Comparison of ENCODE assay signal across 8 mouse cellular contexts in genomic region chr11:46312523-46313035, GRCm38 (mm10). TPM values are rescaled to one million over a fixed set of nuclear protein-coding genes. Genes with fewer than 3 reads are reported as not detected.
A peak's percentile ranks its signal among the peaks of the same experiment; 100 is the strongest.
DNase-seq lines count a peak whose midpoint lies in the region; ATAC-seq and TF ChIP-seq lines count a peak whose summit lies in the region.

Cyfip2 (minus strand) TSS chr11:46312859.

- 0 out of 2 replicates have a peak, but pooled peaks have one; percentile 7 for TF ChIP-seq CTCF in forebrain, postnatal 0 days (IDR thresholded peaks at IDR 0.05; ENCODE audit: low read depth)
- no peak for TF ChIP-seq CTCF in olfactory bulb, adult 2 months (IDR thresholded peaks at IDR 0.05; ENCODE audit: insufficient read depth, low read depth, low read length)

- WGBS in forebrain, postnatal 0 days, result 5% methylated on average over 14 of the region's 14 CpGs
- 11% methylated on average over 14 of the region's 14 CpGs for WGBS in intestine, embryonic 15.5 days
- 8% methylated on average over 14 of the region's 14 CpGs for WGBS in limb, embryonic 13.5 days
- 7% methylated on average over 14 of the region's 14 CpGs for WGBS in olfactory bulb, adult 2 months

- no peaks in the 10 kb centered on the region for H3K36me3 ChIP-seq in forebrain, postnatal 0 days (ENCODE audit: insufficient read depth)
- H3K36me3 ChIP-seq in intestine, embryonic 15.5 days, result no peaks in the 10 kb centered on the region
- no peaks in the 10 kb centered on the region for H3K36me3 ChIP-seq in limb, embryonic 13.5 days

- DNase-seq in cerebellum, adult 8-10 months, result peak; percentile 58
- no peak for DNase-seq in cerebellum, postnatal 25 days
- DNase-seq in adrenal gland, postnatal 36 days, result no peak
- no peak for DNase-seq in forebrain, postnatal 0 days
- DNase-seq in ovary, adult 18-20 months (ENCODE audit: low spot score), result no peak

- peak; percentile 21 for ATAC-seq in forebrain, postnatal 0 days
- ATAC-seq in intestine, embryonic 15.5 days, result peak; percentile 14
- 0 out of 2 replicates have a peak, but pooled peaks have one; percentile 24 for ATAC-seq in limb, embryonic 13.5 days (ENCODE audit: low FRiP score, low read depth)

- peak within 1 kb of the TSS; percentile 83 for H3K4me2 ChIP-seq in forebrain, postnatal 0 days (ENCODE audit: low read depth)
- H3K4me2 ChIP-seq in intestine, embryonic 15.5 days (replicated peaks), result peak within 1 kb of the TSS; percentile 98
- peak within 1 kb of the TSS; percentile 97 for H3K4me2 ChIP-seq in limb, embryonic 13.5 days (replicated peaks)

- no peak for TF ChIP-seq POLR2A in olfactory bulb, adult 2 months (IDR thresholded peaks at IDR 0.05; ENCODE audit: insufficient read depth, low read depth, low read length)

- H3K9ac ChIP-seq in forebrain, postnatal 0 days, result peak within 1 kb of the TSS; percentile 97
- peak within 1 kb of the TSS; percentile 64 for H3K9ac ChIP-seq in intestine, embryonic 15.5 days
- peak within 1 kb of the TSS; percentile 77 for H3K9ac ChIP-seq in limb, embryonic 13.5 days

- H3K4me3 ChIP-seq in forebrain, postnatal 0 days (ENCODE audit: low read depth, low read length), result peak within 1 kb of the TSS; percentile 88
- H3K4me3 ChIP-seq in intestine, embryonic 15.5 days (replicated peaks), result peak within 1 kb of the TSS; percentile 76
- peak within 1 kb of the TSS; percentile 79 for H3K4me3 ChIP-seq in limb, embryonic 13.5 days
- peak within 1 kb of the TSS; percentile 90 for H3K4me3 ChIP-seq in olfactory bulb, adult 2 months (ENCODE audit: insufficient read depth, low read depth, low read length)

- H3K27me3 ChIP-seq in forebrain, postnatal 0 days (ENCODE audit: insufficient read depth, low read length), result no peaks in the 10 kb centered on the region
- no peaks in the 10 kb centered on the region for H3K27me3 ChIP-seq in intestine, embryonic 15.5 days (replicated peaks)
- no peaks in the 10 kb centered on the region; the same call in 1 of the 2 replicates for H3K27me3 ChIP-seq in limb, embryonic 13.5 days

- H3K9me3 ChIP-seq in forebrain, postnatal 0 days (ENCODE audit: low read length), result no peaks in the 10 kb centered on the region
- H3K9me3 ChIP-seq in intestine, embryonic 15.5 days, result no peaks in the 10 kb centered on the region
- no peaks in the 10 kb centered on the region for H3K9me3 ChIP-seq in limb, embryonic 13.5 days

- H3K27ac ChIP-seq in forebrain, postnatal 0 days (ENCODE audit: low read depth, low read length), result peak within 1 kb of the TSS; percentile 92
- peak within 1 kb of the TSS; percentile 38; the same call in 1 of the 2 replicates for H3K27ac ChIP-seq in intestine, embryonic 15.5 days
- no peak within 1 kb of the TSS for H3K27ac ChIP-seq in limb, embryonic 13.5 days
- H3K27ac ChIP-seq in olfactory bulb, adult 2 months (ENCODE audit: insufficient read depth, low read depth, low read length), result peak within 1 kb of the TSS; percentile 60

- H3K4me1 ChIP-seq in forebrain, postnatal 0 days (ENCODE audit: insufficient read depth), result peaks cover 15% of the 10 kb centered on the region
- H3K4me1 ChIP-seq in intestine, embryonic 15.5 days (replicated peaks), result peaks cover 6% of the 10 kb centered on the region
- peaks cover 53% of the 10 kb centered on the region for H3K4me1 ChIP-seq in limb, embryonic 13.5 days
- H3K4me1 ChIP-seq in olfactory bulb, adult 2 months (ENCODE audit: control insufficient read depth, insufficient read depth, low read length), result peaks cover 16% of the 10 kb centered on the region

RNA-seq across cellular contexts. Expression of gene Cyfip2, which starts in this region (rescaled TPM):
- 10 to 100 TPM; 84.0 to 88.8 TPM for total RNA-seq in adrenal gland, postnatal 36 days (2021)
- 92.5 and 114 TPM in 2 replicates for total RNA-seq in forebrain, postnatal 0 days (2014; rRNA removed)
- 54.9 and 75.8 TPM in 2 replicates for polyA plus RNA-seq in forebrain, postnatal 0 days (2015; fragmentation: Nextera tagmentation; extraction: Ambion mirVana)
- polyA plus RNA-seq in intestine, embryonic 15.5 days (2015; fragmentation: Nextera tagmentation; extraction: Ambion mirVana), result 7.5 and 7.8 TPM in 2 replicates
- polyA plus RNA-seq in limb, embryonic 13.5 days (2015; fragmentation: Nextera tagmentation; extraction: Ambion mirVana), result 11.0 and 14.1 TPM in 2 replicates
- 150 TPM in 1 of 2 replicates, not detected in the other for polyA plus RNA-seq in olfactory bulb, adult 2 months (2012; ENCODE audit: insufficient read depth, insufficient read length, low replicate concordance, missing spikeins)
